Mouse (Mus musculus): ENCODE data around the gene Psmd9.

- TF ChIP-seq CTCF (IDR thresholded peaks at IDR 0.05; ENCODE audit: control insufficient read depth, insufficient read depth, low read length), result peak; percentile 94
- TF ChIP-seq POLR2A (IDR thresholded peaks at IDR 0.05; ENCODE audit: borderline replicate concordance, control insufficient read depth, low read depth, low read length), result peak; percentile 61; the same call in 1 of the 2 replicates
Measured at GRCm38 (mm10) chr5:123132308-123133071, 36.7 kb upstream of the Psmd9 start, which contains the start of gene Rhof.
